Mouse (Mus musculus): ENCODE measurements around the gene Nwd1. TPM values are rescaled to one million over a fixed set of nuclear protein-coding genes. Genes with fewer than 3 reads are reported as not detected.
"Not testable (repeated sequence)": the region's sequence is repeated elsewhere in the genome, so short reads cannot be mapped to it uniquely, and the experiment has no call there.

The Nwd1 gene
- polyA plus RNA-seq, 1 experiment from 2014 or later = 0.02 TPM

- WGBS = 37% methylated on average over 5 of the region's 5 CpGs
- ATAC-seq (ENCODE audit: low FRiP score, low TSS enrichment) = no peak
- Histone ChIP-seq H3K4me2 (replicated peaks; ENCODE audit: low read depth) (no peak overlapping the region), H3K4me1 (replicated peaks; ENCODE audit: control insufficient read depth, insufficient read depth) (no peaks in the 10 kb centered on the region), H3K4me3 (ENCODE audit: low read depth, low read length) (no peak overlapping the region), H3K27me3 (ENCODE audit: control insufficient read depth, insufficient read depth, low read length) (no peaks in the 10 kb centered on the region), H3K9me3 (ENCODE audit: control insufficient read depth, low read length) (no peaks in the 10 kb centered on the region), H3K9ac (ENCODE audit: low read length) (no peak overlapping the region), H3K36me3 (ENCODE audit: control insufficient read depth, insufficient read depth, low read length) (no peaks in the 10 kb centered on the region), H3K27ac (replicated peaks) (no peak overlapping the region)
- TF ChIP-seq EP300 (optimal IDR thresholded peaks at IDR 0.05) (no peak), CTCF (IDR thresholded peaks at IDR 0.05; ENCODE audit: low read depth) (no peak)
- no peak for DNase-seq (ENCODE audit: low spot score)
These were observed 30.8 kb downstream of the Nwd1 start for GRCm38 (mm10) chr8:72677331-72677730.

GRCm38 (mm10) chr8:72680133-72680532, 33.6 kb downstream of the Nwd1 start:
- 11% methylated on average over 3 of the region's 3 CpGs for WGBS
- Histone ChIP-seq H3K36me3 (ENCODE audit: control insufficient read depth, insufficient read depth, low read length) (no peaks in the 10 kb centered on the region), H3K4me3 (ENCODE audit: low read depth, low read length) (no peak overlapping the region), H3K4me1 (replicated peaks; ENCODE audit: control insufficient read depth, insufficient read depth) (no peaks in the 10 kb centered on the region), H3K9me3 (ENCODE audit: control insufficient read depth, low read length) (no peaks in the 10 kb centered on the region), H3K27me3 (ENCODE audit: control insufficient read depth, insufficient read depth, low read length) (no peaks in the 10 kb centered on the region), H3K9ac (ENCODE audit: low read length) (no peak overlapping the region), H3K4me2 (replicated peaks; ENCODE audit: low read depth) (no peak overlapping the region), H3K27ac (replicated peaks) (no peak overlapping the region)
- DNase-seq (ENCODE audit: low spot score) (peak; percentile 76), ATAC-seq (ENCODE audit: low FRiP score, low TSS enrichment) (peak; percentile 55; the same call in 1 of the 2 replicates)
- peak; percentile 86 for TF ChIP-seq CTCF (IDR thresholded peaks at IDR 0.05; ENCODE audit: low read depth)
- TF ChIP-seq EP300 (optimal IDR thresholded peaks at IDR 0.05) = no peak

GRCm38 (mm10) chr8:72682051-72682687, 35.7 kb downstream of the Nwd1 start:
- H3K4me2 ChIP-seq (replicated peaks; ENCODE audit: low read depth) = no peak overlapping the region
- no peak for ATAC-seq (ENCODE audit: low FRiP score, low TSS enrichment)
- no peaks in the 10 kb centered on the region for H3K27me3 ChIP-seq (ENCODE audit: control insufficient read depth, insufficient read depth, low read length)
- 83% methylated on average over 4 of the region's 4 CpGs for WGBS
- H3K36me3 ChIP-seq (ENCODE audit: control insufficient read depth, insufficient read depth, low read length) = no peaks in the 10 kb centered on the region
- TF ChIP-seq EP300 (optimal IDR thresholded peaks at IDR 0.05) (no peak), CTCF (IDR thresholded peaks at IDR 0.05; ENCODE audit: low read depth) (no peak)
- no peak overlapping the region for H3K9ac ChIP-seq (ENCODE audit: low read length)
- no peaks in the 10 kb centered on the region for H3K9me3 ChIP-seq (ENCODE audit: control insufficient read depth, low read length)
- H3K4me3 ChIP-seq (ENCODE audit: low read depth, low read length) = no peak overlapping the region
- H3K4me1 ChIP-seq (replicated peaks; ENCODE audit: control insufficient read depth, insufficient read depth) = no peaks in the 10 kb centered on the region
- no peak for DNase-seq (ENCODE audit: low spot score)
- no peak overlapping the region for H3K27ac ChIP-seq (replicated peaks)

- Histone ChIP-seq H3K36me3 (ENCODE audit: control insufficient read depth, insufficient read depth, low read length) (no peaks in the 10 kb centered on the region), H3K4me1 (replicated peaks; ENCODE audit: control insufficient read depth, insufficient read depth) (no peaks in the 10 kb centered on the region), H3K4me2 (replicated peaks; ENCODE audit: low read depth) (no peak overlapping the region), H3K4me3 (ENCODE audit: low read depth, low read length) (no peak overlapping the region), H3K9ac (ENCODE audit: low read length) (no peak overlapping the region), H3K27ac (replicated peaks) (no peak overlapping the region), H3K27me3 (ENCODE audit: control insufficient read depth, insufficient read depth, low read length) (no peaks in the 10 kb centered on the region), H3K9me3 (ENCODE audit: control insufficient read depth, low read length) (no peaks in the 10 kb centered on the region)
- ATAC-seq (ENCODE audit: low FRiP score, low TSS enrichment) (peak; percentile 80), DNase-seq (ENCODE audit: low spot score) (peak; percentile 21)
- 32% methylated on average over 2 of the region's 2 CpGs for WGBS
- TF ChIP-seq EP300 (optimal IDR thresholded peaks at IDR 0.05) = no peak
- TF ChIP-seq CTCF (IDR thresholded peaks at IDR 0.05; ENCODE audit: low read depth) = no peak
These were observed 36.6 kb downstream of the Nwd1 start for GRCm38 (mm10) chr8:72683010-72683521.

GRCm38 (mm10) chr8:72683572-72684099, 37.1 kb downstream of the Nwd1 start:
- H3K4me3 ChIP-seq (ENCODE audit: low read depth, low read length); H3K27me3 ChIP-seq (ENCODE audit: control insufficient read depth, insufficient read depth, low read length); H3K27ac ChIP-seq (replicated peaks); ATAC-seq (ENCODE audit: low FRiP score, low TSS enrichment); H3K36me3 ChIP-seq (ENCODE audit: control insufficient read depth, insufficient read depth, low read length); H3K4me2 ChIP-seq (replicated peaks; ENCODE audit: low read depth); DNase-seq (ENCODE audit: low spot score); H3K4me1 ChIP-seq (replicated peaks; ENCODE audit: control insufficient read depth, insufficient read depth); H3K9me3 ChIP-seq (ENCODE audit: control insufficient read depth, low read length); H3K9ac ChIP-seq (ENCODE audit: low read length): not testable (repeated sequence)
- WGBS = 87% methylated on average over 5 of the region's 5 CpGs

GRCm38 (mm10) chr8:72698349-72698926, 51.9 kb downstream of the Nwd1 start:
- TF ChIP-seq CTCF (IDR thresholded peaks at IDR 0.05; ENCODE audit: low read depth) (no peak), EP300 (optimal IDR thresholded peaks at IDR 0.05) (no peak)
- WGBS = 98% methylated on average over 2 of the region's 2 CpGs
- Histone ChIP-seq H3K27me3 (ENCODE audit: control insufficient read depth, insufficient read depth, low read length) (no peaks in the 10 kb centered on the region), H3K36me3 (ENCODE audit: control insufficient read depth, insufficient read depth, low read length) (no peaks in the 10 kb centered on the region), H3K4me2 (replicated peaks; ENCODE audit: low read depth) (no peak overlapping the region), H3K4me3 (ENCODE audit: low read depth, low read length) (no peak overlapping the region), H3K4me1 (replicated peaks; ENCODE audit: control insufficient read depth, insufficient read depth) (no peaks in the 10 kb centered on the region), H3K9me3 (ENCODE audit: control insufficient read depth, low read length) (no peaks in the 10 kb centered on the region), H3K27ac (replicated peaks) (no peak overlapping the region), H3K9ac (ENCODE audit: low read length) (no peak overlapping the region)
- DNase-seq (ENCODE audit: low spot score) (no peak), ATAC-seq (ENCODE audit: low FRiP score, low TSS enrichment) (no peak)

Measured in stomach, postnatal 0 days (tissue).